Mouse (Mus musculus) heart, embryonic 12.5 days (tissue): ENCODE results near the gene Aloxe3. TPM values are rescaled to one million over a fixed set of nuclear protein-coding genes. Genes with fewer than 3 reads are reported as not detected.

ENCODE experiments used
- ATAC-seq: fragments of 200-750 bp; cut with Nextera tagmentation; 2 replicates; pipeline ENCODE4 v1.8.0; 2017; ENCODE audit warnings: moderate TSS enrichment, moderate library complexity; ENCODE audit not compliant: insufficient number of reproducible peaks, low FRiP score
- H3K27ac ChIP-seq: fragments of 300-500 bp; sonication (generic); 2 replicates; pipeline ENCODE4 v1.5.1; 2016; ENCODE audit warnings: mild to moderate bottlenecking, moderate library complexity; ENCODE audit not compliant: poor library complexity, severe bottlenecking
- H3K27me3 ChIP-seq: fragments of 300-500 bp; sonication (generic); replicated peaks from 2 replicates; pipeline ENCODE4 v1.6.1; 2016; ENCODE audit warnings: mild to moderate bottlenecking, moderate library complexity
- H3K36me3 ChIP-seq: fragments of 300-500 bp; sonication (generic); 2 replicates; pipeline ENCODE4 v1.6.1; 2016; ENCODE audit warnings: mild to moderate bottlenecking, moderate library complexity
- H3K4me1 ChIP-seq: fragments of 300-500 bp; sonication (generic); replicated peaks from 2 replicates; pipeline ENCODE4 v1.6.1; 2016; ENCODE audit warnings: mild to moderate bottlenecking
- H3K4me2 ChIP-seq: fragments of 300-500 bp; sonication (generic); 2 replicates; pipeline ENCODE4 v1.6.1; 2016; ENCODE audit warnings: mild to moderate bottlenecking, moderate library complexity
- H3K4me3 ChIP-seq: fragments of 300-500 bp; sonication (generic); 2 replicates; pipeline ENCODE4 v1.5.1; 2016; ENCODE audit warnings: mild to moderate bottlenecking
- H3K9ac ChIP-seq: fragments of 300-500 bp; sonication (generic); 2 replicates; pipeline ENCODE4 v1.6.1; 2016; ENCODE audit warnings: mild to moderate bottlenecking, moderate library complexity
- H3K9me3 ChIP-seq: fragments of 300-500 bp; sonication (generic); replicated peaks from 2 replicates; pipeline ENCODE4 v1.6.1; 2016; ENCODE audit warnings: mild to moderate bottlenecking, moderate library complexity
- WGBS: fragments of 180-500 bp; shearing (Covaris S2); methylation state at CpG from one replicate; pipeline ENCODE4 v1.1.7; 2016; 5-methylcytosine and 5-hydroxymethylcytosine counted together
- polyA plus RNA-seq: library from polyadenylated mRNA; unstranded; fragments of >200 nt; fragmentation: Nextera tagmentation; extraction: Ambion mirVana; gene quantifications from 2 replicates; pipeline ENCODE4 v1.2.1, GENCODE M21; 2016

Aloxe3 gene
- polyA plus RNA-seq, 1 experiment from 2014 or later = 0.54 TPM

- WGBS = 63% methylated on average over 6 of the region's 6 CpGs
- H3K9ac ChIP-seq = no peak overlapping the region
These were observed 25.3 kb downstream of the Aloxe3 start for GRCm38 (mm10) chr11:69151004-69151403.

GRCm38 (mm10) chr11:69153831-69154230 is 28.1 kb downstream of the Aloxe3 start:
- Histone ChIP-seq H3K4me3 (no peak overlapping the region), H3K4me2 (no peak overlapping the region), H3K9me3 (no peaks in the 10 kb centered on the region), H3K4me1 (peaks cover 16% of the 10 kb centered on the region; the same call in 1 of the 2 replicates), H3K27ac (no peak overlapping the region), H3K9ac (no peak overlapping the region), H3K36me3 (no peaks in the 10 kb centered on the region), H3K27me3 (peaks cover 67% of the 10 kb centered on the region)
- no peak for ATAC-seq
- WGBS = 76% methylated on average over 8 of the region's 8 CpGs

More at GRCm38 (mm10) chr11:69151004-69151403, 25.3 kb downstream of the Aloxe3 start:
- no peak for ATAC-seq
- Histone ChIP-seq H3K27ac (no peak overlapping the region), H3K9me3 (no peaks in the 10 kb centered on the region), H3K27me3 (peaks cover 44% of the 10 kb centered on the region), H3K4me2 (peak overlapping the region; percentile 58), H3K36me3 (no peaks in the 10 kb centered on the region), H3K4me1 (0 out of 2 replicates have a peak, but pooled peaks cover 10% of the 10 kb centered on the region), H3K4me3 (peak overlapping the region; percentile 25)

GRCm38 (mm10) chr11:69155351-69155750 is 29.7 kb downstream of the Aloxe3 start:
- Histone ChIP-seq H3K27ac (no peak overlapping the region), H3K4me2 (no peak overlapping the region), H3K4me3 (no peak overlapping the region), H3K9me3 (no peaks in the 10 kb centered on the region), H3K4me1 (peaks cover 10% of the 10 kb centered on the region; the same call in 1 of the 2 replicates), H3K36me3 (no peaks in the 10 kb centered on the region), H3K9ac (no peak overlapping the region), H3K27me3 (peaks cover 77% of the 10 kb centered on the region)
- 31% methylated on average over 1 of the region's 1 CpGs for WGBS
- no peak for ATAC-seq

GRCm38 (mm10) chr11:69156800-69157199 is 31.1 kb downstream of the Aloxe3 start, which contains the start of gene Alox12b:
TSS of gene Alox12b (plus strand) at chr11:69156989.
- Histone ChIP-seq H3K4me1 (peaks cover 6% of the 10 kb centered on the region; the same call in 1 of the 2 replicates), H3K9me3 (no peaks in the 10 kb centered on the region), H3K27ac (no peak within 1 kb of the TSS), H3K9ac (no peak within 1 kb of the TSS; the same call in 1 of the 2 replicates), H3K4me3 (0 out of 2 replicates have a peak within 1 kb of the TSS, but pooled peaks have one; percentile 5), H3K27me3 (peaks cover 74% of the 10 kb centered on the region), H3K36me3 (no peaks in the 10 kb centered on the region), H3K4me2 (peak within 1 kb of the TSS; percentile 22)
- no peak for ATAC-seq
- WGBS = 3% methylated on average over 18 of the region's 18 CpGs

- H3K27me3 ChIP-seq = peaks cover 57% of the 10 kb centered on the region
- WGBS = 81% methylated on average over 12 of the region's 12 CpGs
- H3K9ac ChIP-seq = no peak overlapping the region
- H3K9me3 ChIP-seq = no peaks in the 10 kb centered on the region
- H3K4me2 ChIP-seq = no peak overlapping the region
- 0 out of 2 replicates have a peak, but pooled peaks cover under 1% of the 10 kb centered on the region for H3K4me1 ChIP-seq
- no peak overlapping the region for H3K4me3 ChIP-seq
- no peak overlapping the region for H3K27ac ChIP-seq
- no peak for ATAC-seq
- H3K36me3 ChIP-seq = no peaks in the 10 kb centered on the region
These were observed 43.6 kb downstream of the Aloxe3 start for GRCm38 (mm10) chr11:69169313-69169712.

- Histone ChIP-seq H3K4me2 (no peak overlapping the region), H3K36me3 (no peaks in the 10 kb centered on the region), H3K27me3 (peaks cover 35% of the 10 kb centered on the region), H3K27ac (no peak overlapping the region), H3K4me3 (no peak overlapping the region), H3K9me3 (no peaks in the 10 kb centered on the region), H3K4me1 (0 out of 2 replicates have a peak, but pooled peaks cover 5% of the 10 kb centered on the region), H3K9ac (no peak overlapping the region)
- no peak for ATAC-seq
- WGBS = 32% methylated on average over 7 of the region's 7 CpGs
These were observed 45.9 kb downstream of the Aloxe3 start for GRCm38 (mm10) chr11:69171626-69172025.

GRCm38 (mm10) chr11:69172606-69173005 is 46.9 kb downstream of the Aloxe3 start:
- Histone ChIP-seq H3K27me3 (peaks cover 27% of the 10 kb centered on the region), H3K27ac (no peak overlapping the region), H3K36me3 (no peaks in the 10 kb centered on the region), H3K4me3 (no peak overlapping the region), H3K9ac (no peak overlapping the region), H3K9me3 (no peaks in the 10 kb centered on the region), H3K4me2 (no peak overlapping the region), H3K4me1 (0 out of 2 replicates have a peak, but pooled peaks cover 5% of the 10 kb centered on the region)
- ATAC-seq = no peak
- WGBS = 94% methylated on average over 2 of the region's 2 CpGs

- no peak for ATAC-seq
- no peak overlapping the region for H3K4me2 ChIP-seq
- 0 out of 2 replicates have a peak, but pooled peaks cover 9% of the 10 kb centered on the region for H3K27me3 ChIP-seq
- H3K36me3 ChIP-seq = no peaks in the 10 kb centered on the region
- no peak overlapping the region for H3K4me3 ChIP-seq
- H3K9ac ChIP-seq = no peak overlapping the region
- 75% methylated on average over 7 of the region's 7 CpGs for WGBS
- H3K4me1 ChIP-seq = 0 out of 2 replicates have a peak, but pooled peaks cover 9% of the 10 kb centered on the region
- H3K9me3 ChIP-seq = no peaks in the 10 kb centered on the region
- H3K27ac ChIP-seq = no peak overlapping the region
These were observed 49.0 kb downstream of the Aloxe3 start for GRCm38 (mm10) chr11:69174722-69175121.

GRCm38 (mm10) chr11:69178525-69178924 is 52.8 kb downstream of the Aloxe3 start:
- Histone ChIP-seq H3K27me3 (no peaks in the 10 kb centered on the region), H3K36me3 (no peaks in the 10 kb centered on the region), H3K9ac (no peak overlapping the region), H3K4me1 (0 out of 2 replicates have a peak, but pooled peaks cover 9% of the 10 kb centered on the region), H3K4me2 (no peak overlapping the region), H3K4me3 (no peak overlapping the region), H3K27ac (no peak overlapping the region), H3K9me3 (no peaks in the 10 kb centered on the region)
- WGBS = 75% methylated on average over 3 of the region's 3 CpGs
- no peak for ATAC-seq

- H3K4me1 ChIP-seq = 0 out of 2 replicates have a peak, but pooled peaks cover 7% of the 10 kb centered on the region
- ATAC-seq = no peak
- no peak overlapping the region for H3K4me3 ChIP-seq
- no peak overlapping the region for H3K4me2 ChIP-seq
- H3K27me3 ChIP-seq = no peaks in the 10 kb centered on the region
- no peaks in the 10 kb centered on the region for H3K36me3 ChIP-seq
- 49% methylated on average over 3 of the region's 3 CpGs for WGBS
- no peak overlapping the region for H3K9ac ChIP-seq
- H3K9me3 ChIP-seq = no peaks in the 10 kb centered on the region
- H3K27ac ChIP-seq = no peak overlapping the region
These were observed 53.8 kb downstream of the Aloxe3 start for GRCm38 (mm10) chr11:69179512-69179911.

GRCm38 (mm10) chr11:69180120-69180519 is 54.4 kb downstream of the Aloxe3 start:
- no peak for ATAC-seq

GRCm38 (mm10) chr11:69185031-69185430 is 59.3 kb downstream of the Aloxe3 start:
- 87% methylated on average over 5 of the region's 5 CpGs for WGBS
- no peaks in the 10 kb centered on the region for H3K36me3 ChIP-seq
- H3K4me1 ChIP-seq = no peaks in the 10 kb centered on the region
- no peak overlapping the region for H3K9ac ChIP-seq
- H3K4me2 ChIP-seq = no peak overlapping the region
- peaks cover 6% of the 10 kb centered on the region; the same call in 1 of the 2 replicates for H3K27me3 ChIP-seq
- no peaks in the 10 kb centered on the region for H3K9me3 ChIP-seq
- H3K4me3 ChIP-seq = no peak overlapping the region
- no peak for ATAC-seq
- no peak overlapping the region for H3K27ac ChIP-seq

More at GRCm38 (mm10) chr11:69180120-69180519, 54.4 kb downstream of the Aloxe3 start:
- Histone ChIP-seq H3K4me1 (0 out of 2 replicates have a peak, but pooled peaks cover 4% of the 10 kb centered on the region), H3K36me3 (no peaks in the 10 kb centered on the region), H3K27ac (no peak overlapping the region), H3K9me3 (no peaks in the 10 kb centered on the region), H3K9ac (no peak overlapping the region), H3K4me2 (no peak overlapping the region), H3K4me3 (no peak overlapping the region), H3K27me3 (no peaks in the 10 kb centered on the region)
- WGBS = 72% methylated on average over 4 of the region's 4 CpGs
